Mouse (Mus musculus): ENCODE results near the gene Arhgef33. TPM values are rescaled to one million over a fixed set of nuclear protein-coding genes. Genes with fewer than 3 reads are reported as not detected.
"Not testable (repeated sequence)": the region's sequence is repeated elsewhere in the genome, so short reads cannot be mapped to it uniquely, and the experiment has no call there.

Gene Arhgef33
- total RNA-seq (2021): under 1 TPM in 1 of 2 experiments, not detected in 1; 0.18 TPM
- polyA plus RNA-seq (2012; rRNA removed): 0.06 TPM in 1 of 2 replicates, not detected in the other
- long read RNA-seq: 0 reads

DNA sequence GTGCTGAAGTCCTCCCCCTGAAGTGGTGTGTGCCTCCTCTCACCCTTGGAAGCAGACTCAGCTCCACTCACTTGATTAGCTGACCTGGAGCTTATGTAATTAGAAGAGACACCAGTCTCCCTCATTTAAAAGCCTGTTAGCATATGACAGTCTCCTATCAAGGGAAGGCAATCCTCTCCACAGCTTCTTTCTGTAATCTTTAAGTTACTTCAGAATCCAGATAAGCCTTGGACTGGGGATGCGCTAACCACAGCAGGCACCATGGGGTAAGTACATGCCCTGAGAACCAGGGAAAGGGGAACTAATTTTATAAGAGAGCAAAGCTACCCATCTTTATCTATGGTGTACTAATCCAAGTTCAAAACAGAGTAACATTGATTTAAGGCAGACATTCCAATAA lies at the start of gene Arhgef33:
Gene Arhgef33 (plus strand): TSS at position 157 of the 400 bp plus-strand sequence.
- H3K36me3 ChIP-seq (ENCODE audit: control insufficient read depth, insufficient read depth, low read length): no peaks in the 10 kb centered on the region
- WGBS: 96% methylated on average over 1 of the region's 1 CpGs
- intact Hi-C loops (cut with DNase I): no loop called here
- no peak within 1 kb of the TSS for H3K9ac ChIP-seq (ENCODE audit: low read depth, low read length)
- no peak within 1 kb of the TSS for H3K4me3 ChIP-seq
- H3K4me1 ChIP-seq (ENCODE audit: control insufficient read depth, insufficient read depth, low read length): no peaks in the 10 kb centered on the region
- H3K79me2 ChIP-seq (replicated peaks; ENCODE audit: control insufficient read depth, insufficient read depth, low read length): no peaks in the 10 kb centered on the region
- TF ChIP-seq POLR2A (IDR thresholded peaks at IDR 0.05; ENCODE audit: insufficient read depth, low read depth, low read length) (no peak), CTCF (IDR thresholded peaks at IDR 0.05) (no peak), EP300 (IDR thresholded peaks at IDR 0.05; ENCODE audit: insufficient read depth, low read depth, low read length) (no peak)
- no peaks in the 10 kb centered on the region for H3K27me3 ChIP-seq (ENCODE audit: control insufficient read depth, insufficient read depth, low read length)
- no peak within 1 kb of the TSS for H3K27ac ChIP-seq
- DNase-seq: no peak

DNA sequence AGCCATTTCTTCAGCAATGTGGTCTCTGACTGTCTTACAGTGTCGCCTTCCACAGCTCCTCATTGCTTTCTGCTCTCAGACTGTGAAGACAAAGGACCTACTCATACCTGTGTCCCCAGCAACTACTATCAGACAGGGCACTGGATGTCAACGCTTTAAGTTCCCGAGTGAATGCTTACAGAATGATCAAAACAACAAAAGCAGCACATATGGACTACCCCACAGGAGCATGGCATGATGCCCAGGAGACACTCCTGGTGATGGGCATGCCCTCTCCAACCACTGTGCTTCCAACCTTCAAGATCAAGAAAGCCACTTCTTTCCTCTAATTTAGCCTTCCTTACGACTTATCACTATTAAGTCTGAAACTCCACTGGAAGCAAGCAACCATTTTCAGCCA lies 40.1 kb upstream of the Arhgef33 start:
- no peaks in the 10 kb centered on the region for H3K4me1 ChIP-seq (ENCODE audit: control insufficient read depth, insufficient read depth, low read length)
- H3K36me3 ChIP-seq (ENCODE audit: control insufficient read depth, insufficient read depth, low read length): no peaks in the 10 kb centered on the region; the same call in 1 of the 2 replicates
- no peak overlapping the region for H3K4me3 ChIP-seq

DNA sequence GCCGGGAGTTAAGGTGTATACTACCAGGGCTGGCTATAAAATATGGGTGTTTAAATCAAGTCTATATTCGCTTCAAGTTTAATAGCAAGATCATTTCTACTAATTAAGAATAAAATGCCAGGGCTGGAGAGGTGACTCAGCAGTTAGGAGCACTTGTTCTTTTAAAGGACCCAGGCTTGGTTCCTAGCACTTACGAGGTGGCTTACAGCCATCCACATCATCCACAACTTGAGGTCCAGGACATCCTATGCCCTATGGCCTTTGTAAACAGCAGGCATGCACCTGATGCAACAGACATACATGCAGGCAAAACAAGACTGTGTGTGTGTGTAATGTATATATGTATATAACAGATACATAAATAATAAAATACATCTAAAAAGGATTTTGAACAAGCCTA lies 39.1 kb upstream of the Arhgef33 start:
- Histone ChIP-seq H3K9ac (ENCODE audit: low read depth, low read length) (no peak overlapping the region), H3K27me3 (ENCODE audit: control insufficient read depth, insufficient read depth, low read length) (no peaks in the 10 kb centered on the region), H3K4me1 (ENCODE audit: control insufficient read depth, insufficient read depth, low read length) (no peaks in the 10 kb centered on the region), H3K4me3 (no peak overlapping the region), H3K36me3 (ENCODE audit: control insufficient read depth, insufficient read depth, low read length) (no peaks in the 10 kb centered on the region; the same call in 1 of the 2 replicates), H3K79me2 (replicated peaks; ENCODE audit: control insufficient read depth, insufficient read depth, low read length) (no peaks in the 10 kb centered on the region), H3K27ac (no peak overlapping the region)
- intact Hi-C loops (cut with DNase I): no loop called here
- WGBS: 94% methylated on average over 3 of the region's 3 CpGs
- no peak for DNase-seq
- no peak for TF ChIP-seq EP300 (IDR thresholded peaks at IDR 0.05; ENCODE audit: insufficient read depth, low read depth, low read length)

More for the DNA sequence above, 40.1 kb upstream of the Arhgef33 start:
- no peaks in the 10 kb centered on the region for H3K27me3 ChIP-seq (ENCODE audit: control insufficient read depth, insufficient read depth, low read length)
- TF ChIP-seq EP300 (IDR thresholded peaks at IDR 0.05; ENCODE audit: insufficient read depth, low read depth, low read length) (no peak), CTCF (IDR thresholded peaks at IDR 0.05) (no peak), POLR2A (IDR thresholded peaks at IDR 0.05; ENCODE audit: insufficient read depth, low read depth, low read length) (no peak)
- H3K79me2 ChIP-seq (replicated peaks; ENCODE audit: control insufficient read depth, insufficient read depth, low read length): no peaks in the 10 kb centered on the region
- DNase-seq: no peak
- no peak overlapping the region for H3K27ac ChIP-seq
- WGBS: 92% methylated on average over 4 of the region's 4 CpGs
- intact Hi-C loops (cut with DNase I): no loop called here
- H3K9ac ChIP-seq (ENCODE audit: low read depth, low read length): no peak overlapping the region

DNA sequence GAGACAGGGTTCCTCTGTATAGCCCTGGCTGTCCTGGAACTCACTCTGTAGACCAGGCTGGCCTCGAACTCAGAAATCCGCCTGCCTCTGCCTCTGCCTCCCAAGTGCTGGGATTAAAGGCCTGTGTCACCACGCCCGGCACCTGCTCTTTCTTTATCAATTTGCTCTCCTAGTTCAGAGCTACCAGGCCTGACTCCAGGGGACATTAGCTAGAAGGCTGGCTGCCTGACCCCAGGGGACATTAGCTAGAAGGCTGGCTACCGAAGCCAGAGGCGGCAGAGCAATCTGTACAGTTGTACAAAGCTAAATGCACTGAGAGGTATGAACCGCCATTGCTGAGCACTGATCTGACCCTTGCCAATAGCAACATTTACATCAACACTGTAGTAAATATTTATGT lies 36.6 kb upstream of the Arhgef33 start:
- H3K9ac ChIP-seq (ENCODE audit: low read depth, low read length); DNase-seq; H3K4me1 ChIP-seq (ENCODE audit: control insufficient read depth, insufficient read depth, low read length); intact Hi-C loops (cut with DNase I); H3K27me3 ChIP-seq (ENCODE audit: control insufficient read depth, insufficient read depth, low read length); H3K4me3 ChIP-seq; H3K79me2 ChIP-seq (replicated peaks; ENCODE audit: control insufficient read depth, insufficient read depth, low read length); H3K27ac ChIP-seq; H3K36me3 ChIP-seq (ENCODE audit: control insufficient read depth, insufficient read depth, low read length): not testable (repeated sequence)
- 95% methylated on average over 7 of the region's 7 CpGs for WGBS

DNA sequence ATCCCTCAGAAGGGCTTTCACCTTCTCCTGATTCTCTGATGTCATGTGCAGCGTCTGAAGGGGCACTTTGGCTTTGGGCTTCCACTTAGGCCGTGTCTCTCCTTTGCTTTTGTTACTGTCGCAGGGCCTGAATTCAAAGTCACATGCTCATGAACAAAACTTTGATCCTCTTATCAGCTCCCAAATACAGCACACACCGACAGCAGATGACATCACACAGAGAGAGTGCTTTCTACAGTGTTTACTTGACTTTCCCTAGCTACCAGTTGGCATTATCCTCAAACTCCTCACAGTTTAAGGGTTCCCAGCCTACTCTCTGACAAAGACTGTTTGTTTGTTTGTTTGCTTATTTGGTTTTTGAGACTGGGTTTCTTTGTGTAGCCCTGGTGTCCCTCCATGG lies 29.0 kb upstream of the Arhgef33 start:
- no peak for TF ChIP-seq EP300 (IDR thresholded peaks at IDR 0.05; ENCODE audit: insufficient read depth, low read depth, low read length)
- TF ChIP-seq POLR2A (IDR thresholded peaks at IDR 0.05; ENCODE audit: insufficient read depth, low read depth, low read length): no peak
- no peak for TF ChIP-seq CTCF (IDR thresholded peaks at IDR 0.05)
- Histone ChIP-seq H3K4me1 (ENCODE audit: control insufficient read depth, insufficient read depth, low read length) (peaks cover 2% of the 10 kb centered on the region; the same call in 1 of the 2 replicates), H3K27ac (no peak overlapping the region), H3K79me2 (replicated peaks; ENCODE audit: control insufficient read depth, insufficient read depth, low read length) (no peaks in the 10 kb centered on the region), H3K27me3 (ENCODE audit: control insufficient read depth, insufficient read depth, low read length) (no peaks in the 10 kb centered on the region), H3K4me3 (no peak overlapping the region), H3K36me3 (ENCODE audit: control insufficient read depth, insufficient read depth, low read length) (no peaks in the 10 kb centered on the region), H3K9ac (ENCODE audit: low read depth, low read length) (no peak overlapping the region)
- 66% methylated on average over 4 of the region's 4 CpGs for WGBS
- intact Hi-C loops (cut with DNase I): no loop called here
- DNase-seq: no peak

DNA sequence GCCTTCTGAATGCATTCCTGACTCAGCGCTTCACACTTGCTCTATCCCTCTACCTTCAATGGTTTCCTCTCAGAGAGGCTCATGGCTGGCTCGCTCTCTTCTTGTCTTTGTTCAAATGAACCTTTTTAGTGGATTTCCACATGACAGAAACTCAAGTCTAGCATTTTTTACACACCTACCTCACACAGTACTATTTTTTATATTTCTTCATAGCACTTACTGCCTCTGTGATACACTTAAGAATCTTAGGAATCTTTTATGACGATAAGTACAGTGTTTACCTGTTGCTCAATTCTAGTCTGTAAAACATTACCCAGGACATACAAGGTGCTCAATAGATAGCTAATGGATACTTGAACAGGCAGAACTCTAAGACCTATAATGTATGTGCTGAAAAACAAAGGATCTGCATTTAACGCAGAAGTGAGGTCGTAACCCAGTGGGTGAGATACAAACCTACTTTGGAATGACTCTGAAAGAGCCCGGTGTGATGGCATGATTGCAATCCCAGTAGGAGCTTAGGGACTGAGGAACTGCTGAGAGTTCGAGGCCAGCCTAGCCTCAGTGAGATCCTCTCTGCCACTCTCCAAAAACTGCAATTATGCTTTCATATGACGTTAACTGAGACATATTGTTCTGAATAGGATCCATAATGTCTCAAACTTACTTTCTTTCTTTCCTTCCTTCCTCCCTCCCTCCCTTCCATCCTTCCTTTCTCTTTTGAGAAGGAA lies 27.7 kb upstream of the Arhgef33 start:
- H3K27me3 ChIP-seq (ENCODE audit: control insufficient read depth, insufficient read depth, low read length): no peaks in the 10 kb centered on the region
- no peak overlapping the region for H3K9ac ChIP-seq (ENCODE audit: low read depth, low read length)
- no peak for DNase-seq
- H3K79me2 ChIP-seq (replicated peaks; ENCODE audit: control insufficient read depth, insufficient read depth, low read length): no peaks in the 10 kb centered on the region
- H3K27ac ChIP-seq: no peak overlapping the region
- no peaks in the 10 kb centered on the region for H3K36me3 ChIP-seq (ENCODE audit: control insufficient read depth, insufficient read depth, low read length)
- H3K4me3 ChIP-seq: no peak overlapping the region
- no peak for TF ChIP-seq CTCF (IDR thresholded peaks at IDR 0.05)
- TF ChIP-seq POLR2A (IDR thresholded peaks at IDR 0.05; ENCODE audit: insufficient read depth, low read depth, low read length): no peak
- no peak for TF ChIP-seq EP300 (IDR thresholded peaks at IDR 0.05; ENCODE audit: insufficient read depth, low read depth, low read length)
- 93% methylated on average over 8 of the region's 8 CpGs for WGBS
- intact Hi-C loops (cut with DNase I): no loop called here
- H3K4me1 ChIP-seq (ENCODE audit: control insufficient read depth, insufficient read depth, low read length): peaks cover 3% of the 10 kb centered on the region
